Mouse (Mus musculus) monocyte, adult 5-6 weeks (primary cell): ENCODE measurements at regions not wholly inside any gene's neighbourhood (a gene's known extent, or its start where the extent isn't known, plus 50 kb on each side); places are given as distances from the start of the nearest gene placed in this dataset.
A peak's percentile ranks its signal among the peaks of the same experiment; 100 is the strongest.

Source experiments
- ATAC-seq: fragments of 153-309, 156-312 bp; replicated peaks from 2 replicates; pipeline ENCODE4 v1.8.0; 2017; ENCODE audit warnings: mild to moderate bottlenecking; ENCODE audit not compliant: low TSS enrichment, insufficient number of reproducible peaks, severe bottlenecking, poor library complexity, low FRiP score

GRCm38 (mm10) chr16:29931746-29932351 lies 132.3 kb upstream of the Hes1 start:
- ATAC-seq, result no peak

GRCm38 (mm10) chr16:29934649-29935048 lies 129.5 kb upstream of the Hes1 start:
- no peak for ATAC-seq

GRCm38 (mm10) chr16:29938700-29939099 lies 125.5 kb upstream of the Hes1 start:
- no peak for ATAC-seq

- no peak for ATAC-seq
These were observed 124.8 kb upstream of the Hes1 start for GRCm38 (mm10) chr16:29939331-29939850.

GRCm38 (mm10) chr16:29939869-29940707 lies 124.1 kb upstream of the Hes1 start:
- no peak for ATAC-seq

- ATAC-seq, result no peak
These were observed 122.1 kb upstream of the Hes1 start for GRCm38 (mm10) chr16:29942111-29942510.

GRCm38 (mm10) chr16:29943963-29944860 lies 120.0 kb upstream of the Hes1 start:
- no peak for ATAC-seq

GRCm38 (mm10) chr16:29944966-29945365 lies 119.2 kb upstream of the Hes1 start:
- no peak for ATAC-seq

- peak; percentile 85 for ATAC-seq
These were observed 118.8 kb upstream of the Hes1 start for GRCm38 (mm10) chr16:29945376-29945890.

GRCm38 (mm10) chr16:29945891-29946598 lies 118.1 kb upstream of the Hes1 start:
- no peak for ATAC-seq

- no peak for ATAC-seq
These were observed 117.2 kb upstream of the Hes1 start for GRCm38 (mm10) chr16:29946966-29947365.

- ATAC-seq, result peak; percentile 68
These were observed 116.5 kb upstream of the Hes1 start for GRCm38 (mm10) chr16:29947670-29948069.

GRCm38 (mm10) chr16:29950136-29950535 lies 114.0 kb upstream of the Hes1 start:
- ATAC-seq, result no peak

GRCm38 (mm10) chr16:29950791-29951190 lies 113.4 kb upstream of the Hes1 start:
- ATAC-seq, result no peak

- peak; percentile 27; the same call in 1 of the 2 replicates for ATAC-seq
These were observed 109.5 kb upstream of the Hes1 start for GRCm38 (mm10) chr16:29954700-29955099.

GRCm38 (mm10) chr16:29956904-29957303 lies 107.3 kb upstream of the Hes1 start:
- ATAC-seq, result no peak

GRCm38 (mm10) chr16:29959939-29960637 lies 104.1 kb upstream of the Hes1 start:
- ATAC-seq, result no peak

GRCm38 (mm10) chr16:29963284-29963683 lies 100.9 kb upstream of the Hes1 start:
- no peak for ATAC-seq
